Mouse (Mus musculus) layer of hippocampus, postnatal 10 days (tissue): ENCODE measurements at regions not wholly inside any gene's neighbourhood (a gene's known extent, or its start where the extent isn't known, plus 50 kb on each side); places are given as distances from the start of the nearest gene placed in this dataset.
"Not testable (repeated sequence)": the region's sequence is repeated elsewhere in the genome, so short reads cannot be mapped to it uniquely, and the experiment has no call there.

Source experiments
- DNase-seq, 2 experiments: peaks; one replicate each; pipeline ENCODE4 v3.0.0; 2021; ENCODE audit warnings: low spot score in 2 of 2

GRCm38 (mm10) chr2:133738839-133739430 is 187.0 kb downstream of the Bmp2 start:
- no peak for DNase-seq

GRCm38 (mm10) chr2:133748493-133748892 is 196.5 kb downstream of the Bmp2 start:
- DNase-seq, result no peak

- DNase-seq, result no peak
Observed at GRCm38 (mm10) chr2:133749846-133750637, 198.1 kb downstream of the Bmp2 start.

- DNase-seq, result no peak
Observed at GRCm38 (mm10) chr2:133754088-133754487, 202.1 kb downstream of the Bmp2 start.

- no peak for DNase-seq
Observed at GRCm38 (mm10) chr2:133761496-133761895, 209.5 kb downstream of the Bmp2 start.

- DNase-seq, result no peak
Observed at GRCm38 (mm10) chr2:133768546-133768945, 216.6 kb downstream of the Bmp2 start.

GRCm38 (mm10) chr2:133783588-133784342 is 231.8 kb downstream of the Bmp2 start:
- no peak for DNase-seq

GRCm38 (mm10) chr2:133791031-133791430 is 239.1 kb downstream of the Bmp2 start:
- DNase-seq, result no peak

- DNase-seq, result peak; percentile 20 to 39
Observed at GRCm38 (mm10) chr2:133793293-133793692, 241.3 kb downstream of the Bmp2 start.

GRCm38 (mm10) chr2:133802666-133803065 is 250.7 kb downstream of the Bmp2 start:
- DNase-seq, result no peak

- DNase-seq, result no peak
Observed at GRCm38 (mm10) chr2:133821418-133821817, 269.5 kb downstream of the Bmp2 start.

- DNase-seq, result no peak
Observed at GRCm38 (mm10) chr2:133829406-133829805, 277.4 kb downstream of the Bmp2 start.

GRCm38 (mm10) chr2:133850485-133850884 is 298.5 kb downstream of the Bmp2 start:
- DNase-seq, result no peak

GRCm38 (mm10) chr2:133874982-133875381 is 323.0 kb downstream of the Bmp2 start:
- DNase-seq, result not testable (repeated sequence)

GRCm38 (mm10) chr2:133883682-133884081 is 331.7 kb downstream of the Bmp2 start:
- DNase-seq, result no peak

GRCm38 (mm10) chr2:133906269-133906668 is 354.3 kb downstream of the Bmp2 start:
- DNase-seq, result no peak
